Mouse (Mus musculus): ENCODE measurements around the gene Rab11fip4. TPM values are rescaled to one million over a fixed set of nuclear protein-coding genes. Genes with fewer than 3 reads are reported as not detected.

Gene Rab11fip4
- total RNA-seq, 2 experiments from 2014 or later, result 0.23 to 0.42 TPM

- no peak for ATAC-seq (replicated peaks; ENCODE audit: low FRiP score, poor library complexity, severe bottlenecking)
These were observed 21.1 kb downstream of the Rab11fip4 start for GRCm38 (mm10) chr11:79612046-79612600.

GRCm38 (mm10) chr11:79613084-79613483 is 22.1 kb downstream of the Rab11fip4 start:
- ATAC-seq (replicated peaks; ENCODE audit: low FRiP score, poor library complexity, severe bottlenecking), result no peak

- ATAC-seq (replicated peaks; ENCODE audit: low FRiP score, poor library complexity, severe bottlenecking), result no peak
These were observed 22.7 kb downstream of the Rab11fip4 start for GRCm38 (mm10) chr11:79613711-79614110.

GRCm38 (mm10) chr11:79614880-79615279 is 23.9 kb downstream of the Rab11fip4 start:
- ATAC-seq (replicated peaks; ENCODE audit: low FRiP score, poor library complexity, severe bottlenecking), result no peak

GRCm38 (mm10) chr11:79615871-79616270 is 24.9 kb downstream of the Rab11fip4 start:
- ATAC-seq (replicated peaks; ENCODE audit: low FRiP score, poor library complexity, severe bottlenecking), result no peak

- no peak for ATAC-seq (replicated peaks; ENCODE audit: low FRiP score, poor library complexity, severe bottlenecking)
These were observed 27.0 kb downstream of the Rab11fip4 start for GRCm38 (mm10) chr11:79617991-79618390.

- ATAC-seq (replicated peaks; ENCODE audit: low FRiP score, poor library complexity, severe bottlenecking), result no peak
These were observed 32.0 kb downstream of the Rab11fip4 start for GRCm38 (mm10) chr11:79623029-79623428.

GRCm38 (mm10) chr11:79624801-79625302 is 33.8 kb downstream of the Rab11fip4 start:
- peak; percentile 21; the same call in 1 of the 2 replicates for ATAC-seq (replicated peaks; ENCODE audit: low FRiP score, poor library complexity, severe bottlenecking)

- no peak for ATAC-seq (replicated peaks; ENCODE audit: low FRiP score, poor library complexity, severe bottlenecking)
These were observed 37.7 kb downstream of the Rab11fip4 start for GRCm38 (mm10) chr11:79628716-79629115.

GRCm38 (mm10) chr11:79629752-79630374 is 38.9 kb downstream of the Rab11fip4 start:
- no peak for ATAC-seq (replicated peaks; ENCODE audit: low FRiP score, poor library complexity, severe bottlenecking)

GRCm38 (mm10) chr11:79630521-79630920 is 39.5 kb downstream of the Rab11fip4 start:
- no peak for ATAC-seq (replicated peaks; ENCODE audit: low FRiP score, poor library complexity, severe bottlenecking)

GRCm38 (mm10) chr11:79633366-79633765 is 42.4 kb downstream of the Rab11fip4 start:
- no peak for ATAC-seq (replicated peaks; ENCODE audit: low FRiP score, poor library complexity, severe bottlenecking)

- no peak for ATAC-seq (replicated peaks; ENCODE audit: low FRiP score, poor library complexity, severe bottlenecking)
These were observed 44.8 kb downstream of the Rab11fip4 start for GRCm38 (mm10) chr11:79635661-79636449.

GRCm38 (mm10) chr11:79636481-79636880 is 45.5 kb downstream of the Rab11fip4 start:
- no peak for ATAC-seq (replicated peaks; ENCODE audit: low FRiP score, poor library complexity, severe bottlenecking)

GRCm38 (mm10) chr11:79638691-79639090 is 47.7 kb downstream of the Rab11fip4 start:
- ATAC-seq (replicated peaks; ENCODE audit: low FRiP score, poor library complexity, severe bottlenecking), result no peak

GRCm38 (mm10) chr11:79640940-79641733 is 50.1 kb downstream of the Rab11fip4 start:
- no peak for ATAC-seq (replicated peaks; ENCODE audit: low FRiP score, poor library complexity, severe bottlenecking)

GRCm38 (mm10) chr11:79643730-79644129 is 52.7 kb downstream of the Rab11fip4 start:
- no peak for ATAC-seq (replicated peaks; ENCODE audit: low FRiP score, poor library complexity, severe bottlenecking)

GRCm38 (mm10) chr11:79644717-79645191 is 53.7 kb downstream of the Rab11fip4 start:
- no peak for ATAC-seq (replicated peaks; ENCODE audit: low FRiP score, poor library complexity, severe bottlenecking)

GRCm38 (mm10) chr11:79646026-79646425 is 55.0 kb downstream of the Rab11fip4 start:
- ATAC-seq (replicated peaks; ENCODE audit: low FRiP score, poor library complexity, severe bottlenecking), result no peak
